Mouse (Mus musculus) CH12.LX (cell line): Measurements from ENCODE around the gene Tex36.

Experiments used
- CHD2 ChIP-seq: IDR thresholded peaks from 2 replicates; pipeline ENCODE4 v1.6.1; 2011; ENCODE audit warnings: low read length, improper control_type of control experiment
- CTCF ChIP-seq, 2 experiments: IDR thresholded peaks in 1 of 2; conservative IDR thresholded peaks in 1 of 2; 2 replicates each; pipeline ENCODE4 v1.5.1; 2011 to 2012; ENCODE audit warnings: low read depth in 2 of 2, low read length in 2 of 2, improper control_type of control experiment in 1 of 2, inconsistent platforms in 1 of 2, mild to moderate bottlenecking in 1 of 2, moderate library complexity in 1 of 2
- EP300 ChIP-seq: IDR thresholded peaks from 2 replicates; pipeline ENCODE4 v1.6.1; 2011; ENCODE audit warnings: low read length, improper control_type of control experiment
- ETS1 ChIP-seq: conservative IDR thresholded peaks from 2 replicates; pipeline ENCODE4 v1.6.1; 2012; ENCODE audit warnings: low read depth, mild to moderate bottlenecking, inconsistent platforms, low read length, improper control_type of control experiment, moderate library complexity
- GABPA ChIP-seq: IDR thresholded peaks from 2 replicates; pipeline ENCODE4 v1.6.1; 2012; ENCODE audit warnings: low read depth, low read length, improper control_type of control experiment, inconsistent platforms; ENCODE audit not compliant: insufficient replicate concordance
- MAX ChIP-seq: IDR thresholded peaks from 2 replicates; pipeline ENCODE4 v1.6.1; 2011; ENCODE audit warnings: low read length, improper control_type of control experiment
- MEF2A ChIP-seq: IDR thresholded peaks from 2 replicates; pipeline ENCODE4 v1.6.1; 2014; ENCODE audit warnings: low read depth, mild to moderate bottlenecking, inconsistent platforms, low read length, improper control_type of control experiment, borderline replicate concordance
- POLR2A ChIP-seq: IDR thresholded peaks from 2 replicates; pipeline ENCODE4 v1.6.1; 2011; ENCODE audit warnings: low read depth, mild to moderate bottlenecking, improper control_type of control experiment, low read length
- RAD21 ChIP-seq: IDR thresholded peaks from 2 replicates; pipeline ENCODE4 v1.6.1; 2011; ENCODE audit warnings: low read depth, mild to moderate bottlenecking, low read length, improper control_type of control experiment, moderate library complexity

DNA sequence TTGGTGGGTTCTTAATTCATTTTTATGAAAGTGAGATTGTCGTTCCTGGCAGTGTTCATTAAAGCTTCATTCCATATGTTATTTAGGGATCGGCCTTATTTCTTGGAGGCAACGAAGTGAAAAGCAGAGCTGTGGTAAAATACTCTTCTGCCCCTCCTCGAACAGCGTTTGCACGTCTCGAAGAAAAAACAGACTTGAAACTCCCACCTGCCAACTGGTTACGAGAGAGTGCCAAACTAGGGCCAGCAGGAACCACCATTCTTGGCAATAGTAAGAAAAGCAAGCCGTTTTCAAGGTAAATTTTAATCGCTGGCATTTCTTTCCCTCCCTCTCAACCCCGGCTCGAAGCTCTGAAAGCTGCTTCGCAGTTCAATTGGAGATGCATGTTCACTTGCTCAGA lies 36.9 kb upstream of the Tex36 start:
- TF ChIP-seq ETS1: no peak
- no peak for TF ChIP-seq RAD21
- TF ChIP-seq MEF2A: no peak
- TF ChIP-seq POLR2A: no peak
- no peak for TF ChIP-seq EP300
- TF ChIP-seq GABPA: no peak
- no peak for TF ChIP-seq CHD2
- TF ChIP-seq MAX: no peak
- TF ChIP-seq CTCF (conservative IDR thresholded peaks at IDR 0.05 in 1 of 2, IDR thresholded peaks at IDR 0.05 in 1 of 2; ENCODE audit: low read depth in 2 of 2, low read length in 2 of 2): no peak
